Mouse (Mus musculus) brain, embryonic 14.5 days (tissue): ENCODE data around the gene Nop9. TPM values are rescaled to one million over a fixed set of nuclear protein-coding genes. Genes with fewer than 3 reads are reported as not detected.
A peak's percentile ranks its signal among the peaks of the same experiment; 100 is the strongest.

ENCODE experiments used
- DNase-seq: peaks from one replicate; pipeline ENCODE4 v3.0.0-alpha.2; 2011; ENCODE audit warnings: low read depth
- CTCF ChIP-seq: fragments of 200-500 bp; IDR thresholded peaks from 2 replicates; pipeline ENCODE4 v1.5.1; 2012; ENCODE audit warnings: inconsistent platforms, mild to moderate bottlenecking, moderate library complexity, borderline replicate concordance; ENCODE audit not compliant: insufficient read depth, insufficient read length; ENCODE audit errors: extremely low read depth
- POLR2A ChIP-seq: fragments of 200-500 bp; IDR thresholded peaks from 2 replicates; pipeline ENCODE4 v1.6.1; 2012; ENCODE audit warnings: mild to moderate bottlenecking, inconsistent platforms, borderline replicate concordance; ENCODE audit not compliant: poor library complexity, insufficient read depth, insufficient read length, severe bottlenecking; ENCODE audit errors: extremely low read depth
- polyA plus RNA-seq: library from polyadenylated mRNA; depleted of rRNA; stranded (reverse); fragments of >200 nt; gene quantifications from 2 replicates; pipeline ENCODE4 v1.2.3, GENCODE M21; 2012; rRNA removed

The Nop9 gene
- polyA plus RNA-seq, 1 experiment = 24.6 TPM

DNA sequence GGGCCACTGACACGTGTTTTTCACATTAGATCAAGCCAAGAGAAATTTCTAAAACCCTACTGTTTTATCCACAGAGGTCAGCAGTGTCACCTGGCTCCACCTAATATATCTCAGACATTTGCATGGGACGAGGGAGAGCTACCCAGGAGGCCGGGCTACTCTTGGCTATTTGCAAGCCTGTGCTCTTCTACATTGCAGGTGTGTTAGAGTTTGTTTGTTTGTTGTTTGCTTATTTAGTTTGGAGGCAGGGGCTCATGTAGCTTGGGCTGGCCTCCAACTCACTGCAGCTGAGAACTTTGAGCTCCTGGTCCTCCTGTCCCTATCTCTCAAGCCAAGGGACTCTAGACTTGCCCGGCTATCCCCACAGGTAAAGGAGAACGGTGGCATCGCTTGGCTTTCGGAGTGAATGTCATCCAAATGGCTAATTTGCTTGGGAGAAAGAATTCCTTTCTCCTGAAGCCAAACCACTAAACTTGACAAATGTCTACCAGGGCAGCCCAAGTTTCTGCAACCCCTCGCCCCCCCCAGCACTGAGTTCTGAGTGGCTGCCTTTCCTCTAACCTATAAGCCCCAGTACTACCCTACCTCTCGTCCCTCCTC, 37.0 kb downstream of the Nop9 start:
- TF ChIP-seq CTCF (no peak), POLR2A (no peak)
- no peak for DNase-seq

DNA sequence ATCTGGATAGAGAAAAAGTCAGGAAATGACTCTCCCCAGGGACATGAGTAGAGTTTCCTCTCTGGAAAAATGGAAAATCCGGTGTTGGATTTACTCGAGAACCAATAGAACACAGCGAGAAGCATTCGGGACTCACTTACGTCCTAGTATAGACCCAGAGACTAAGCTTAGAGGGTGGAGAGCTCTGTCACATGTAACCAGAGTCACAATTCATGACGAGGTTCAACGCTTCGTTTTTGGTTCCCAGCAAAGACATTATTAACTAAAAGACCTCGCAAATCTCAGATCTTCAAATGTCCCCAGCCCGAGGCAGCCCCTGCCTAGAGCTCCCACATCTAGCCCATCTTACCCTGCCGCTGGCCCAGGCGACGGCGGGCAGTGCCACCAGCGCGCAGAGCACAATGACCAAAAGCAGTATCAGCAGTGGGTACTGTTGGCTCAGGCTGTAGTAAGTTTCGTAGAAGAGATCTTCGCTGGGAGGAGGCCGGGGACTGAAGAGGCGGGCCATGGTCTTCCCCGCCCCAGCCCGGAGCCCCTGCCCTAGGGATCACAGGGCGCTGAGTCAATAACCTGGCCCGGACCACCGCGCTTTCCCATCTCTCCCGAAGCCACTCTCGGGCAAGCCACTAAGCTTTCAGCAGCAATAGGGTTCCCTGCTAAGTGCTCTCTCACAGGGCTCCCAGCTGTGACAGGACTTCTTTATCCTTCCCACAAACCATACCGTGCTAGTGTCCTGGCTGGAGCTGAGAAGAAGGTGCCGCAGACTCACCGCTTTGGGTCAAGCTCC, 37.9 kb downstream of the Nop9 start:
- TF ChIP-seq CTCF (no peak), POLR2A (no peak)
- peak; percentile 35 for DNase-seq

DNA sequence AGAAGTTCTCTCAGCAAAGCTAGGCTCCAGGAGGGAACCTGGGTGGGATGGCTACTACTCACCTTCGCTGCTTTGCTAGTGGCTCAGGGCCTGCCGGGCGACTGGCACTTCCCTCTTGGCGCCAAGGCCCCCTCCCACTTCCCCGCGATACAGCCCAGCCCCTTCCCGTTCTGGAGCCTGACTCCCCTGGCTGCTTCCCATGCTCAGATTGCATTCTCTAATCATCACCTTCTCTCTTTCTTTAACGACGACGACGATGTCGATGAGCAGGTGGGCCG, 38.4 kb downstream of the Nop9 start, which contains the start of gene Adcy4:
TSS of gene Adcy4 (minus strand) at position 138 of the 278 bp plus-strand sequence.
- DNase-seq = no peak
- TF ChIP-seq POLR2A (no peak), CTCF (no peak)

DNA sequence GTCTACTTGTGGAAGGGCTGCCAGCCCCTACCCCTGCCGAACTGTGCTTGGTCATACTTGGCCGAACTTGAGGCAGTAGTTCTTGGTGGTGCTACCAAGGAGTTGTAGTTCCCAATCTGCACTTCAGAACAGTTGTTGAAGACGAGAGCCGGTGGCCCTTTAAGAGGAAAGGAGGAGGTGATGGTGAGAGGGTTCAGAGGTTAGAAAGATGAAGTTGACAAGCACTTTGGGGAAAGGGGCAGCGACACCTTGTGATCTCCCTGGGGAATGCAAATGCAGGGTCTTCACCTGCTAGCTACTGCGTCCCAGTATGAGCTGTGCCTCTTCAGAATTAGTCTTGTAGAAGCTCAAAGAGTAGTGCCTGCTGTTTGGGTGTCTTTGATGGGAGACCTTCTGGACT, 39.7 kb downstream of the Nop9 start:
- DNase-seq = no peak
- TF ChIP-seq CTCF (peak; percentile 12; the same call in 1 of the 2 replicates), POLR2A (no peak)

DNA sequence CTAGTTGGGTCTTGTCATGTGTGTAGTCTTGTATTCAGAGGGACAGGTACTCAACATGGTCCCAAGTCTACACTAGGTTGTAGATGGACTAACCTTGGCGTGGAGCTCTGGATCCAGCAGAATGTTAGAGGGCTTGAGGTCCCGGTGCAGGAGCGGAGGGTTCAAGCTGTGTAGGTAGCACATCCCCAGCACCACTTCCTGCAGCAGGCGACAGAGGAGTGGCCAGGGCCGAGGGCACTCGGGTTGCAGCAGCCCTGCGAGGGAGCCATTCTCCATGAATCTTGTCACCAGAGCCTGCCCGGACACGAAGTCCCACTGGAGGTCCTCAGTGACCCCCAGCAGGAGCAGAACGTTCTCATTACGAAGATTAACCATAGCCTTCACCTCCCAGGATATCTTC, 42.2 kb downstream of the Nop9 start:
- TF ChIP-seq POLR2A (no peak), CTCF (no peak)
- DNase-seq = no peak

DNA sequence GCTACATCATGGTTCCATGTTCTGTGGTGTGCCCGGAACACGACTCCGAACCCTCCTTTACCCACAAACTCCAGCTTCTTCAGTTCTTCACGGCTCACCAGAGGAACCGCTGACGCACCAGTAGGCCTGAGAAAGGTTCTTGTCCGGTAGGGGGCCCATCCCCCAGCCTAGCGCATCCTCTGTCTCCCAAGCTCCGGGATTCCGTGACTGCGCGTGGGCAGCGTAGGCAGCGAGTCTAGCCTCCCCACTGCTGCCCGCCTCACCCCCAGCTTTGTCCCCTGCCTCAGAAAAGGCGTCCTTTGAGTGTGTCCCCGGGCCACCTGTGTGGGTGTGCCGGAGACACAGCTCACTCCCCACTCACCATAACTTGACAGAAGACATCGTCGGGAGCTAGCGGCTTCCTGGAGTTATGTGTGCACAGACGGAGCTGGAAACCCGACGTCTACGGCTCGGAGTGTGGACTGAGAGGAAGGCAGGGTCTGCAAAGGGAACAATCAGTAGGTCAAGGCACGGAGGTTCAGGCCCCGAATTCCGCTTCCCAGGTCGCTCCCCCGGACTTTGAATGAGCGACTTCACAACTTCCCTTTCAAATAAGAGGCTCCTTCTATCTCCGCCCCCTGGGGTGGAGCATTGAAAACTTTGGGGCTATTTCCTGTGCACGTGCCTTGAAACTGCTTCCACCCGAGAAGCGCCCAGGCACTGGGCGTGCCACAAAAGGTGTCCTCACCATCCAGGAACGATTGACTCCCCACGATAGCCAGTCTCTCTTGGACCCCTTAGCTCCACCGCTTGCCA, 43.0 kb downstream of the Nop9 start, which contains the start of gene Ripk3:
TSS of gene Ripk3 (minus strand) at position 610 of the 795 bp plus-strand sequence.
- DNase-seq = no peak
- no peak for TF ChIP-seq POLR2A
- TF ChIP-seq CTCF = no peak

DNA sequence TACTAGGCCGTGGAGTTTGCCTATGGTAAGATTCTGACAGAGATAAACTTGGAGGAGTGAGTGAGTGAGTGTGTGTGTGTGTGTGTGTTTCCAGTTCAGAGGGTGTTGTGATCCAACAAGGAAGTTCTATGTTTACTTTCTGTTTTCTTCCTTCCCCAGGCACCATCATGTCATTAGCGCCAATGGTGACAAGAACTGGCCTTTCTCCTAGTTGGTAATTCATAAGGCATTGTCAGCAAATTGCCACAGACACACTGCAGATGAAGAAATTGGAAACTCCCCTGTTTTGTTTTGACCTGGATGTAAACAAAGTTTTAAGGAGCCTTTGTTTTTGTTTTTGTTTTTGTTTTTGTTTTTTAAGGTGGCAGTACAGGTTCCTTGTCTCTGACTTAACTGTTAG, 48.0 kb downstream of the Nop9 start:
- TF ChIP-seq POLR2A = no peak
- TF ChIP-seq CTCF = no peak
- DNase-seq = no peak

DNA sequence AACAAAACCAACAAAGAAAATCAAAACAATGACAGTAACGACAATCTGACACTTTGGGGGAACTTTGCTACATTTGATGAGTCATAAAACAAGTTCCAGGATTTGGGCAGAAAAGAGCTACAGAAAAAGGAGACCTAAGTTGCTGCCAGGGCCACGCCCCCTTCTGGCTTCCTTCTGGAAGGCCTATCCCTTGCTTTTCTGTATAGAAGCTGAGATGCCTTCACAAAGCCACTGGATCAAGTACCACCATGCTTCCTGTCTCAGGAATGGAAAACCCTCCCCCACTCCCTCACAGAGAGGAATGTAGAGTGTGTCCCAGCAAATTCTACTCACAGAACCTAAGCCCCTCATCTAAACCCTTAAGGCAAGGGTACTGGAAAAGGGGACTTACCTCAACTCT, 48.5 kb downstream of the Nop9 start:
- no peak for DNase-seq
- TF ChIP-seq POLR2A (no peak), CTCF (no peak)

DNA sequence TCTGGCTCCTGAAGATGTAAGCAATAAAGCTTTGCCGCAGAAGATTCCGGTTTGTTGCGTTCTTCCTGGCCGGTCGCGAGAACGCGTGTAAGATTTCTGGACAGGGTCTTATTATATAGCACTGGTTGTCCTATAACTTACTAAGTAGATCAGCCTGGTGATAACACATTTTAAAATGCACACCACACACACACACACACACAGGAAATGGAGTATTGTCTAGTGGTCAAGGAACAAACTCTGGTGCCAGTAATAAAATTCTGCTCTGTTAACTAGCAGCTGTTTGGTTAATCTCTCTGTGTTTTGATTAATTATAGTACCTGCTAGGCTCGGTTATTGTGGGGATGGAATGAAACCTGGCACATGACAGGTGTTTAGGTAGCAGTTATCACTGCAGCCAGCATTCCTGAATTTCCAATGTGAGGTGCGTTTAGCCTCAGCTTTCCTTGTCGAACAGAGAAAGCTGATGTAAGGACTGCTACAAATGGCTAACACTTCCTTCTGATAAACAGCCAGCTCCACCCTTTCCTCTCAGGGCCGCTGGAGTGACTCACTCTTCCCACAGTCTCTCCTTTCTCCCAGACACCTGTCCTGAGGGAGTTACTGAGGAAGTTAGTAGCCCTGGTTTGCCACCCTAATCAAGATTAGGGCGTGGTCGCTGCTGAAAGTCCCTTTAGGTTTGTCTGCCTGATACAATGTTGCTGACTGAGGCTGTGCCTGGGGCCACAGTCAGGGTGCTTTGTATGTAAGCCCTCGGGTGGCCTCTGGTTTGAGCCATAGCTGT, 50.1 kb downstream of the Nop9 start:
- no peak for TF ChIP-seq POLR2A
- no peak for TF ChIP-seq CTCF
- DNase-seq = no peak

Other genes starting within 250 kb of the Nop9 start
- 6.7 and 9.5 TPM in 2 replicates for gene Cpne6, start 235.2 kb upstream of the Nop9 start, polyA plus RNA-seq
- gene Nrl, start 220.7 kb upstream of the Nop9 start, polyA plus RNA-seq = 0.56 and 0.69 TPM in 2 replicates
- gene Pck2, start 205.4 kb upstream of the Nop9 start, polyA plus RNA-seq = 21.5 and 23.2 TPM in 2 replicates
- gene Dcaf11, start 185.7 kb upstream of the Nop9 start, polyA plus RNA-seq = 111 and 112 TPM in 2 replicates
- 0.92 and 1.3 TPM in 2 replicates for gene A730061H03Rik, start 185.3 kb upstream of the Nop9 start, polyA plus RNA-seq
- 0.19 and 0.38 TPM in 2 replicates for gene Fitm1, start 170.1 kb upstream of the Nop9 start, polyA plus RNA-seq
- gene Psme1, start 167.6 kb upstream of the Nop9 start, polyA plus RNA-seq = 94.1 and 98.3 TPM in 2 replicates
- 14.5 and 20.9 TPM in 2 replicates for gene Emc9, start 160.4 kb upstream of the Nop9 start, polyA plus RNA-seq
- gene Psme2, start 154.6 kb upstream of the Nop9 start, polyA plus RNA-seq = 65.9 and 76.2 TPM in 2 replicates
- gene Rnf31, start 154.0 kb upstream of the Nop9 start, polyA plus RNA-seq = 25.1 and 30.4 TPM in 2 replicates
- gene Irf9, start 142.1 kb upstream of the Nop9 start, polyA plus RNA-seq = 23.5 and 26.2 TPM in 2 replicates
- gene Rec8, start 127.7 kb upstream of the Nop9 start, polyA plus RNA-seq = 15.9 and 18.4 TPM in 2 replicates
- gene Ipo4, start 109.7 kb upstream of the Nop9 start, polyA plus RNA-seq = 182 and 184 TPM in 2 replicates
- 8.4 and 8.8 TPM in 2 replicates for gene Gm49378, start 107.8 kb upstream of the Nop9 start, polyA plus RNA-seq
- gene Tm9sf1, start 101.9 kb upstream of the Nop9 start, polyA plus RNA-seq = 44.9 and 45.8 TPM in 2 replicates
- 1.2 and 1.8 TPM in 2 replicates for gene Tssk4, start 95.5 kb upstream of the Nop9 start, polyA plus RNA-seq
- gene Mdp1, start 85.2 kb upstream of the Nop9 start, polyA plus RNA-seq = 45.8 and 51.0 TPM in 2 replicates
- gene Gmpr2, start 73.8 kb upstream of the Nop9 start, polyA plus RNA-seq = 32.8 and 41.3 TPM in 2 replicates
- 351 and 412 TPM in 2 replicates for gene Nedd8, start 73.6 kb upstream of the Nop9 start, polyA plus RNA-seq
- gene Tinf2, start 63.9 kb upstream of the Nop9 start, polyA plus RNA-seq = 23.2 and 31.9 TPM in 2 replicates
- 0.96 and 1.2 TPM in 2 replicates for gene Tgm1, start 31.8 kb upstream of the Nop9 start, polyA plus RNA-seq
- 64.9 and 72.8 TPM in 2 replicates for gene Rabggta, start 23.4 kb upstream of the Nop9 start, polyA plus RNA-seq
- gene Dhrs1, start within 50 bp of the Nop9 start, polyA plus RNA-seq = 67.1 and 88.2 TPM in 2 replicates
- 0.60 and 0.76 TPM in 2 replicates for gene Cideb, start 12.8 kb downstream of the Nop9 start, polyA plus RNA-seq
- gene Ltb4r2, start 15.7 kb downstream of the Nop9 start, polyA plus RNA-seq = 0.29 and 0.38 TPM in 2 replicates
- gene Ltb4r1, start 20.3 kb downstream of the Nop9 start, polyA plus RNA-seq = 0.45 and 0.71 TPM in 2 replicates
- 3.5 and 7.8 TPM in 2 replicates for gene Adcy4, start 38.4 kb downstream of the Nop9 start, polyA plus RNA-seq
- gene Ripk3, start 43.2 kb downstream of the Nop9 start, polyA plus RNA-seq = 2.5 and 2.6 TPM in 2 replicates
- 22.3 and 26.2 TPM in 2 replicates for gene Nfatc4, start 77.5 kb downstream of the Nop9 start, polyA plus RNA-seq
- gene Nynrin, start 108.3 kb downstream of the Nop9 start, polyA plus RNA-seq = 14.1 and 24.1 TPM in 2 replicates
- gene Cbln3, start 138.7 kb downstream of the Nop9 start, polyA plus RNA-seq = 0.43 and 0.51 TPM in 2 replicates
- gene Khnyn, start 139.3 kb downstream of the Nop9 start, polyA plus RNA-seq = 13.4 and 13.7 TPM in 2 replicates
- gene Sdr39u1, start 154.6 kb downstream of the Nop9 start, polyA plus RNA-seq = 97.6 and 120 TPM in 2 replicates
- gene Cma1, start 199.0 kb downstream of the Nop9 start, polyA plus RNA-seq = 1.9 and 5.3 TPM in 2 replicates
- gene Cma2, start 205.3 kb downstream of the Nop9 start, polyA plus RNA-seq = not detected in 2 replicates